Mouse (Mus musculus) brain, embryonic 18.5 days (tissue): ENCODE measurements at regions not wholly inside any gene's neighbourhood (a gene's known extent, or its start where the extent isn't known, plus 50 kb on each side); places are given as distances from the start of the nearest gene placed in this dataset.

ENCODE experiments used
- DNase-seq: peaks from one replicate; pipeline ENCODE4 v3.0.0-alpha.2; 2012; ENCODE audit warnings: low read depth, low spot score

DNA sequence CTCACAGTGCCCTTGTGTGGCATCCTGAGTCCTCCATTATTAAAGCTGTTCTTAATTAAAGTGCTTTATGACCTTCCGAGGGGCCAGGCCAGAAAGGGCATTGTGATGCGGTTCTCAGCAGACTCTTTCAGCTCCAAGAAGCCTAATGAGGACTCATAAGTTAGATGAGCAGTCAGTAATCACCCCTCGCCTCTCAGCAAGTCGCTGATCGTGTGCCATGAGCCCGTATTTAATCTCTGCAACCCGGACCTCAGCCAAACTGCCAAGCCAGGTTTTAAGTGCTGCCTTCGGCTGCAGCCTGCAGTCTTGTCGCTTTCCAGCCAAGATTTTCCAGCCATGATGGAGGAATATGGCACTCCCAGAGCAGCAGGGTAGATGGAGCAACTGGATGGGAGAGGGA, 56.1 kb upstream of the Rbfox1 start:
- no peak for DNase-seq

DNA sequence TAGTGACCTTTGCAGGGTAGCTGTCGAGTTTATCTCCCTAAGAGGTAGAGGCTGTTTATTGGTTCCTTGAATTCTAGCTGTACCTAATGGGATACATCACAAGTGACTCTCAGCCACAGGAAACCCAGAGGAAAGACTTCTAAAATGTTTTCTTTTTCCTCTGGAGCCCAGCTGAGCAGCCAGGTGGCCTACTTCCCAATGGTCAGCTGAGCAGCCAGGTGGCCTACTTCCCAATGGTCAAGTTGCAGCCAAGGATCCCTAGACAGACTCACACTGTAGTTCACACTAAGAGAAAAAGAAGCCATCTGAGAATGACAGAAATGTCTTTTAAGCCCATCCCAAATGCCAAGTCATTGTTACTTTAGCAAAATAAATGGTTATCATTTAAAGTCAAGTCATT, 61.8 kb upstream of the Rbfox1 start:
- no peak for DNase-seq

DNA sequence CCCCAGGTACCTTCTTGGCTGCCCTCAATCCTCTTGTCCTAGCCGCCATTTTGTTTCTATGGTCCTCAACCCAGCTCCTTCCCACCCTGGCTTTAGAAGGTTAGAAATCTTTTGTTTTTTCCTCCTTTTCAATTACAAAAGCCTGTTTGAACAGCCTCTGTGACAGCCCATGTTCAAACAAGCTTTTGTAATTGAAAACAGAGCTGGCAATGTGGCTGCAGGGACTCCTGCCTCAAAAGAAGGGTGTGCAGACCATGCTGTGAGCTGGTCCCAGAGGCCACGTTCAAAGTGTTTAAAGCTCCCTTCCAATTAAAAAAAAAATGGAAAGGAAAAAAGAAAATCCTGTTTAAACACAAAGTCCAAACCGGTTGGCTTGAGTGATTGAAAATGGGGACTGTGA, 68.0 kb upstream of the Rbfox1 start:
- no peak for DNase-seq

DNA sequence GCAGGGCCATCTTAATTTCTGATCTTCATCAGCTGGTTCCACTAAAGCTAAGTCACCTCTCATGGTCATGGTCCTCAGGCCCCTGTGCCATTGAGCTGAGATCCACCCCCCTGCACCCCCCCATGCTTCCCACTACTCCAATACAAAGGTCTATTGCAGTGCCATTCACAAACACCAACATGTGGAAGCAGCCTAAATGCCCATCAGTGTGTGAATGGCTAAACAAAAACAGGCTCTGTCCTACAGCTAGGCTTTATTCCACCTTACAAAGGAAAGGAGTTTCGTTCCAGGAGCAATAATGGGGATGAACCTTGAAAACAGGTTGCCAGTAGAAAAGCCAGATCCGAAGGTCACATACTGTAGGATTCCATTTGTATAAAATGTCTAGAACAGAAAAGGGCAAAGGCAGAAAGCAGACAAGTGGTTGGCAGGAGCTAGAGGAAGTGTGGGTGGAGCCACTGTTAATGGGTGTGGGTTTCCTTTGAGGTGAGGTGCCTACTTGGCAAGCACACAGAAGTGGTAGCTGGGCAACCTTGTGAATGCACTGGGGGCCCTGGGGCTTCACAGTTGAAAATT, 72.8 kb upstream of the Rbfox1 start:
- DNase-seq, result no peak

DNA sequence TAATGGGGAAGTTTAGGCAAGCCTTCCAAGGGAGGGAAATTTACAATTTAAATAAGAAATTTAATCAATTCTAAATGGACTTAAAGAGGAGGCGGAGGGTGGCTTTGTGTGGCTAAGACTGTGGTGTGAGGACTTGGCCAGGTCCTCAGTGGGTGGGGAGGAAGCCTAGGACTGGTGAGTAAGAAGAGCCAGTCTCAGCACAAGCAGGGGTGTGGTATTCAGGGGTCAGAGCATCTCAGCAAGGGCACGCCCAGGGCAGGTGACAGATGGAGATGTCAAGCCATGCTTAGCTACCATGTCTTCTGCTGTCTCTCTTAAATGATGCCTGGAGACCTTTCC, 73.5 kb upstream of the Rbfox1 start:
- DNase-seq, result no peak

DNA sequence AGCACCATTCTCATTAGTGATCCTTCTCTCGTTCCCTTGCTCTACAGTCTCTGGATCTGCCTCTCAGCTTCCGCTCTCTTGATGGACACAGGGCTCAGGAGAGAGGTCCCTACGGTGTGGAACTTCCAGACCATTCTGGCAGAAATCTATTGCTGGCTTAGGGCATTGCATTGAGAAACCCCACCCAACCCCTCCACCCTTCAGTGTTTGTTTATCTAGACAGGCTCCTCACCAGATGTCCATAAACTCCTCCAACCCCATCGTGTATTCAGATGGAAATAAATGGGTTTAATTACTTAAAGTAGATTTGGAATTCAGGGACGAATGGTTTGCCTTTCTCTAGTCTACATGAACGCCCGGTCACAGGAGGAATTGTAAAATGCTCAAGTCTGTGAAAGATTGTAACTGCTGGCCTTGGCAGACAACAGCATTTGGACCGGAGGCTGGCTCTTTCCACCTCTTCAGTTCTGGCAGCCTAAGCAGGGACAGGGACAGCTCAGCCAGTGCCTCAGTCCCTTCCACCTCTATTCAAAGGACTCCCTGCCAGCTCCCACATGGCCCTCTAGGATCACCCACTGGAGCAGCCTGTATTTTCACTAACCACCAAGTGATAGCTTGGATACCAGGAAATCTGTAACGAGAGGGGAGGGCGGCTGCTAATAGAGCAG, 74.0 kb upstream of the Rbfox1 start:
- DNase-seq, result peak; percentile 46

DNA sequence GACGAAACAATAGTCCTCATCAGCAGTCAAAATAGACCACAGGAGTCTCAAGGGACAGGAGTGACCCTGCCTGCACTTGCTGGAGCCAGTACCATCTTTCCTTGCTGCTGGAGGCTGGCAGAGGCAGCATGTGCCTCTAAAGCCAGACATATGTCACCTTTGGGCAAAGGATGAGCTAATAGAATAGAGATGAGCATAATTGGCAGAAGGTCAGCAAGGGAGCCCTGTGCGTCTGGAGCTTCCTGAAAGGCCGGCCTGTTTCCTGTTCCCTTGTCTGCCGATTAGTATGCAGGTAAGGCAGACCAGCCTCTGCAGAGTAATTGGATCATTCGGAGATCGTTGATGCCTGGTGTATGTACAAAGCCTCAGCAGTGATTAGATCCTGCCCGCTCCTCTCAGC, 87.0 kb upstream of the Rbfox1 start:
- no peak for DNase-seq

DNA sequence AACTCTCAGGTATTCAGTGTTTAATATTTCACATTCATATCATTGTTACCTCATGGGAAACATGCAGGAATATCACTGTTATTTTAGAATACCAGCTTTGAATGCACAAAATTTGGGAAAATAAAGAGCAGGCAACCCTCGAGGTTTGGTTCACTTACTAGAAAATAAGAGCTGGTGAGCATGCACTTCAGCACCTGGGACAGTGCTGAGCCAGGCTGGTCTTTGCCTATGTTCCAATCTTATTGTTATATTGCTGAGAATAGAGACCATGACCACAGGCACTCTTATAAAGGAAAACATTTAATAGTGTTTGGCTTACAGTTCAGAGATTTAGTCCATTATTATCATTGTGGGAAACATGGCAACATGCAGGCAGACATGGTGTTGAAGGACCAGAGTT, 92.9 kb upstream of the Rbfox1 start:
- no peak for DNase-seq

DNA sequence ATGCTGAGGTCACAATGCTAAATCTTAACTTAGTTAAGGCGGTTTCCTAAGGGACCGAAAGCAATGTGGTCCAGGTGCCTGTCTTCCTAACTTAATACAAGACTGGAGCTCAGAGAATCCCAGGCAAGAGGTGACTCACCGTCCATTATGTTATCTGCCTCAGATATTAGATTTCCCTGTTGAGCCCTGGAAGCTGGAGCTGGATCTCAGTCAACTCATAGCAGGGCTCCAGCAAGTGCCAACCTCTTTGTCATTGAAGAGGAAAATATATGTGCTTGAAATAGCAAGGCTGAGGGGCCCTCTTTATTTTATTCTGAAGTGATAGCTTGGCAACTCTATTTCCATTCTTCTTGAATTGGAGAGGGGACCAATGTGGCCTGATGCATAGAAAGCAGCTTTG, 95.0 kb upstream of the Rbfox1 start:
- DNase-seq, result no peak

DNA sequence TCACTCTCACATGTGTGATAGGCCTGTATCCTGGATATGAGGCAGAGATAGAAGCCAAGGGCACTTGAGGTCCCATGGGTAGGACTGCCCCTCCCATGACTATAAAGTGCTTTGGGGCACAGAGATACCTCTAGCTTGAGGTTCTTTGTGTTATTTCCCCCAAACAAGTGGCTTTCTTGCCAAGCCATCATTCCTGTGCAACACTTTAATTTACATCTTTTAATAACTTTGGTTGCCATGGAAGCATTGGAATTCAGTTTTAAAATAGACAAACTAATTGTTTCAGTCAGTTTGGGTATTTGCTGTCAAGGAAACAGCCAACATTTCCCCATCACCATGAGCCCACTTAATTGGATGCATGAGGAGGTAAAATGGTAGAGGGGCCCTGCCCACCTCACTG, 97.9 kb upstream of the Rbfox1 start:
- DNase-seq, result no peak

DNA sequence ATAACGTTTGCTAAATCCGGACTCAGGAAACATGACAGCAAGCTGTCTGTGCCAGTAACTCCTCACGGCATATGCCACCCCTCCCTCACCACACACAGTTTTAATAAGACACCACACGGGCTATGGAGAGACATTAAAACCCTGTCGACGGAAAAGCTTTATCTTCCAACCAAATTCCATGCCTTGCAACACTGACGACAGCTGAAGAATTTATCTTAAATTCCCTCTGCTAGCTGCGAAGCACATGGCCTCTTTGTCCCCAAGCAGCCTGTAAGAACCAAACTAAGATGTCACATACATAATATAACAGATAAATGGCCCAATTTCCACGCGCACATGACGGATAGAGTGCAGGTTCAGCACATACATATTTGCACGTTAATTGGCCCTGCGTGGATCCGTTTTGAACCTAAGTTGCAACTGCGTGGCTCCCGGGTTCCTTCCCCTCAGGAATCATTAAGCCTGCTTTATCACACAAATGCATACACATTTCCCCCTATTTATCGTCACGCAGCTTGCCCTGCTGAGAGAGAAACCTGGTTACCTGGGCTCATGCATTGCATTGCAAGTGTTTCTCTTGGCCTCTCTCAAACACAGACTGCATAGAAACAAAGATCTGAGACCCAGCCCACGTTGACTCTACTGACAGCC, 118.3 kb upstream of the Rbfox1 start:
- peak; percentile 83 for DNase-seq

DNA sequence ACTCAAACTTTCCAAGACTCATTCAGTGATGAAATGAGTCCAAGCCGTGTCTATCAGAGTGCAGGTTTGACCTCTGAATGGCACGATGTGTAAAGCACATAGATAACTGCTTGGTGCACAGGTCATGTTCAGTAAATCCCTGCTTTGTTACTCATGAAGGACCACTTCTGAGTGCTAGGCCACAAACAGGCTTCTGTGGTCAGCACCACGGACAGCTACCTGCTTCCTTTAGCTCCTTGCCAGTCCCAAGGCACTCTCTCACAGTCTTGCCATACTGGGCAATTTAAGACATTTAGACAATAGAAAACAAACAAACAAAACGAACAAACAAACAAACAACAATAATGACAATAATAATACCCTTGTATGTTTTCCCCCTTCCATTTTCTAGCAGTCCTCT, 120.0 kb upstream of the Rbfox1 start:
- DNase-seq, result no peak

DNA sequence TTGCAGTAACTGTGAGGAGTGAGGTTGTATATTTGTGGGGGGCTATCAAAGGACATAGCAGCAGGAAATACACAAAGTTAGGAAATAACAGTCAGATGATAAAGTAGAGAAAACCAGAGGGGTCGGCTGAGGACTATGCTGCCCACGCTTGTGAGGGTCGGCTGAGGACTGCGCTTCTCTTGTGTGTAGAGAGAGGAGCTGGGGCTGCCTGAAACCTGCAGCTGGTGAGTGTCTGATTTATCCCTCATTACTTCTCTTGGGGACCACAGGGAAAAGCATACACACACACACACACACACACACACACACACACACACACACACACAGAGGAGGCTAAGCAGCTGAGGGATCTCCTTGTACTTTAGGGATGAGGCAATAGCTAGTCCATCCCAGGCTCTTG, 124.3 kb upstream of the Rbfox1 start:
- no peak for DNase-seq

DNA sequence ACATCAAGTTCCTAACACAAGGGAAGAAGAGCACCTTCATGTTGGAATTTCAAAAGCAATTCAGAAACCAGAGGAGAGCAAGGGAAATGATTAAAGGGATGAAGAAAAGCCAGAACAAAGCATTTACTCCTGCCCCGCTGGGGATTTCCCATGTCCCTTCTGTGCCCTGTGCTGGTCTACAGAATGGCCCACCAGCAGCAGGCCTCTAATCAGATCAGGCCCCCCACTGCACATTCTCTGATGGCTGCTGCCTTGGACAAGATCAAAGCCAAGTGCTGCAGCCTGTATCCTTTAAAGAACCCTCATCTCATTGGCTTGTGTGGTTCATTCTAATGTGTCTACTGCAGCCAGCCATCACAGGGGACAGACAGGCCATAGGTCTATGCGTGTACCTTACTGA, 126.1 kb upstream of the Rbfox1 start:
- DNase-seq, result no peak

DNA sequence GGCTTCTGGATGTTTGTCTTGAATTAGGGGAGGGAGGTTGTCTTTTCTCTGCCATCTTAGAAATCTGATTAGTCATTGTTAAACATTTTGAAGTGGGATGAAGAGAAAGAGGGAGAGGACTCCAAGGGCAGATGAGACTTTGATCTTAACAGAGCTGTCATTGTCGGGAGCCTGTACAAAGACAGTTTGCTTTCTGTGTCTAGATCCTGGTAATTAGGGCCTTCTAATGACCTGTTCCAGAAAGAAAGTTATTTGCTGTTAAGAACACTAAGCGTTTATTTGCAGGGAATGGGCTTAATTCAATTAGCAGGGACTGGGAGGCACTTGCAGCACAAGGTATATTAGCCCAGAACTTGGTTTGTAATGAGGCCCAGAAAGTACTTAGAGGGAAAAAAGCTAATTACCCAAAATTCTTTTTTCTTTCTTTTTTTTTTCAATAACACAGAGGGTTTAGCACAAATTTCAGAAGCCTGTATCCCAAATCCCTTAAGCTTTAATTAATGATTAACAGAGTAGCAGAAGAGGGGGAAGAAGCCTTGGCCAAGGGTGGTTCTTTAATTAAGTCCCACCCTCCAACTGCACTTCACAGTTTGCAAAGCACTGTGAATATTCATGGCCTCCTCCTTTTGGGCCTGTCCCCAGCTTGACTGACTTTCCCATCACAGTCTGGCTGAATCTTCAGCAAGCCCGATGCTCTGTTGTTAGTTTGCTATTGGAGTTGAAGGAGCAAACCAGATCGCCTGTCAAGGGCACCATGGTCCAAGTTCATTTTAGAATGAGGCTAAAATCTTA, 142.2 kb upstream of the Rbfox1 start:
- DNase-seq, result no peak

DNA sequence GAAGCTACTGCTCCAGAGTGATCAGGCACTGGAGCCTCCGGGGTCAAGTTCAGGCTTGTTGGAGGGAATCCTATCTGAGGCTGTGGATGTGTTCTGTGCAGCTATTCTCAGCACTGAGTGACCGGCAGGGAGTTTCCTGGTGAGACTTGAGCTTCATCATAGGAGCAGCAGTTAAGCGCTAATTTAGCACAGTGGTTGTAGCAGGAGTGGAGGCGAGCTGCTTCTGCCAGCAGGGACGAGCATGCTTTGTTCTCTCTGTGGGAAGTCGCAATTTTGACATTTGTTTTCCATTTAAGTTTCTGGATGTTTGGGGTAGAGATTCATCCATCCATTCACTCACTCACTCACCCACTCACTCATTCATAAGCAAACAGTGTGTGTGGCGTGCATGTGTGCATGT, 144.4 kb upstream of the Rbfox1 start:
- DNase-seq, result no peak

DNA sequence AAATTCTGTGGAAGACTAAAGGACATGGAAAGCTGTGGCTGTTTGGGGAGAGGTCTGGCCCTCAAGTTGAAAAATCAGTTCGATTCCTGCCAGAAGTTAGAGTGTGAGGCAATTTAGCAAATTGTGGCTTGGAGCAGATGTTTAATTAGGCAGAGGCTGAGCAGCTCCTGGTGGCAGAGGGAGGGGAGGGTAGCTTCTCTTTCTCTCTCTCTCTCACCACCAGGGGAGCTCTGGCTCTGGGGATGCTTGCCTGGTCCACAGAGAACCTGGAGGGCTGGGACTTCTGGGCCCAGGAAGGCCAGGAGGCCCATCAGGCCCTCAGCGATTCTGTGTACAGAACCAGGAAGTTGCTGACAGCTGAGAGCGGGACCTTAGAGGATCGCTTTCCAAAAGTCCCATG, 151.5 kb upstream of the Rbfox1 start:
- DNase-seq, result no peak

DNA sequence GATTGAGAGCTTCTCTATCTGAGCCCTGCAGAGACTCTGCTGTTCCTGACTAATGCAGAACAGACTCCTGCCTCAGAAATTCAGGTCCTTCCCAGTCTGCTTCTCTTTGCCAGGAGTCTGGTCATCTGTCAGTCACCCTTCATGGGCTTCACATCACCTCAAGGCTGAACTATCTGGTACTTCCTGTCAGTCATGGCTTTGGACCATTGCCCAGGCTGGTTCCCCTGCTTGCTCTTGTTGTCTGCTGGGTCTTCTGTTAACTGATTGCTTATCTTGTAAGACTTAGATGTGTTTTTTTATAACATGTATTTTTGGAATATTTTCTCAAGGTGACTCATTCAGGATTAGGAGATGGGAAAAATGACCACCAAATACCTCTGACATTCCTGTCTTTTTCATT, 162.6 kb upstream of the Rbfox1 start:
- DNase-seq, result no peak

DNA sequence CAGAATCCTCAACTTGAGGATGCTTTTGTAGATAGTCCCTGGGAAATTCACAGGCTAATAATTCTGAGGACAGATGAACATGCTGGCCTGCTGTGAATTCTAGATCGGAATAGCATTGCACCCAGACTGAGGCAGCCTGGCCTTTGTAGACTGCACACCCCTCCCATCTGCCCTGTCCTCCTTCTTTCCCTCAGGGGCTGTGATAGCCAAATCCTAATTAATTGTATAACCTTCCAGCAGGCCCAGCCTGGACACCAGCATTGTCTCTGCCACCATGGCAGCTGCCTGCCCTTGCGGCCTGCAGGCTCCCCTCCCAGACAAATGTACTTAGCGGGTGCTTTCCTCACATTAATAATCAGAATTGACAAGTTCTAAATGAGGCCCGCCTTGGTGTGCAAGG, 171.7 kb upstream of the Rbfox1 start:
- DNase-seq, result no peak

DNA sequence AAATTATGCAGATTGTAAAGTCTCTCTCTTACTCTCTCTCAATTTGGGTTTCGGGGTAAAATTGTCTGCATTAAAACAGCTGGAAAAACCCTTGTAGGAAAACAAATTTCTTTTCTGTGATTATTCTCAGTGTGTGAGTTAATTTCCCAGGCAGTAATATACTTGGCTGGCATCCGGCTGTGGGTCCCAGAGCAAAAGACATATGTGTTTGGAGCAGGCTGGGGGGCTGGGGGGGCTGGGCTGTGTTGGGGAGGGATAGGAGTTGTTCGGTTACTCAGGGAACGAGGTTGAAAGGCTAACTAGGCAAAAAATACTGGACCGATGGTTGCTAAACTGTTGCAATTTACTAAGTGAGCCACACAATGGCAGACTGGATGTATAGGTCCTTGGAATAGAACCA, 175.3 kb upstream of the Rbfox1 start:
- no peak for DNase-seq

DNA sequence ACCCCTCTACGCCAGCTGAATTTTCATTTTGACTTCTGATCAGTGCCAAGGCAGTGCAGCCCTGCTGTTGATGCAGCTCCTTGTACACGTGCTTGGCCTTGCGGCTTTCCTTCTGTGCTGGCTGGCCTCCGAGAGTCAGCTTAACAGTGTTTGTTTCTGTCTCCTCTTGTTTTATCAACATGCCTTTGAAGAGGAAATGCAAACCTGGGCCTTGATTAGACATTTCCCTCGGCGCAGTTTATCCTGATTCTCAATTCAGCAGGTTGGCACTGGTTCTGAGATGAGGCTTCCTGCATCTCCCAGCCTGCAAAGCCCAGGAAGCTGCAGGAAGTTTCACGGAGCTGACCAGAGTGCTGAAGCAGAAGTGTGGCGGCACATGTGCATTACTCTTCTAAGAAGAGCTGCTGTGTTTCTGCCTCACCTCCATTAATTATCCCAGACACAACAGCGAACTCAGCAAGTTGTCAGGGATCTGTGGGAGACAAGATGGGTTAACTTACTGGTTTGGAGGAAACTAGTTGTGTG, 184.4 kb upstream of the Rbfox1 start:
- DNase-seq, result no peak

DNA sequence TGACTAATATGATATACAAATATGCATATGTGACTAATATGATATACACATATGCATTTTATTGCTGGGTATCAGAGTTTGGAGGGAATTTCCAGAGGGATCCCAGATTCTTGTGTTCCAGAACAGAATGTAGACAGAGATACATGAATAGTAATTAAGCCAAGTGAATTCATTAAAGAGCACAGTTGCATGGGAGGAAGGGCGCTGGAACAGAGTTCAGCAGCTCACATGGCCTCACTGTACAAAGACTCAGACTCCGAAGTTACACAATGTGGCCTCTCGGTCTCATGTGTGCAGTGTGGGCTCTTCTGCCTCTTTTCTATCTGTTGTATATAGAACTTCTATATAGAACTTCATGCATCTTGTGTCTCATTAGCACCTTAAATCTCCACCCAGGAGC, 196.8 kb upstream of the Rbfox1 start:
- no peak for DNase-seq
